In genomic region chr11:18847650-18848049, GRCm38 (mm10) we compare ENCODE assay signal across 25 mouse cellular contexts.
"Had no signal": no experiment of that assay in that cellular context is flagged by ENCODE, and none has a peak within 500 bp of the region (broad histone marks: within the 10 kb centered on the region; RNA-seq: fewer than 3 reads in every experiment).

No protein-coding gene starts in this region.

- H3K27ac ChIP-seq: embryonic facial prominence, embryonic 10.5 days; embryonic facial prominence, embryonic 12.5 days; embryonic facial prominence, embryonic 13.5 days; embryonic facial prominence, embryonic 15.5 days; forebrain, embryonic 10.5 days; forebrain, embryonic 12.5 days; forebrain, embryonic 13.5 days; forebrain, embryonic 15.5 days; gastrocnemius, adult 2 months; heart, adult 2 months; heart, embryonic 10.5 days had no signal

- H3K9me3 ChIP-seq: embryonic facial prominence, embryonic 10.5 days; embryonic facial prominence, embryonic 12.5 days; embryonic facial prominence, embryonic 13.5 days; embryonic facial prominence, embryonic 15.5 days; forebrain, embryonic 10.5 days; forebrain, embryonic 12.5 days; forebrain, embryonic 13.5 days; forebrain, embryonic 15.5 days; heart, embryonic 10.5 days had no signal

- H3K4me2 ChIP-seq: embryonic facial prominence, embryonic 12.5 days; embryonic facial prominence, embryonic 13.5 days; embryonic facial prominence, embryonic 15.5 days; forebrain, embryonic 12.5 days; forebrain, embryonic 13.5 days; forebrain, embryonic 15.5 days; heart, embryonic 11.5 days had no signal

- DNase-seq: cerebellum, postnatal 25 days; cerebellum, postnatal 36 days; embryo, embryonic 11 days; forebrain, postnatal 0 days; gastrocnemius, adult 2 months; gastrocnemius, postnatal 10 days; gastrocnemius, postnatal 14 days; gastrocnemius, postnatal 25 days; gastrocnemius, postnatal 36 days; heart, adult 11 months; heart, adult 18-20 months; heart, adult 2 months had no signal

- H3K36me3 ChIP-seq: embryonic facial prominence, embryonic 10.5 days; embryonic facial prominence, embryonic 12.5 days; embryonic facial prominence, embryonic 13.5 days; embryonic facial prominence, embryonic 15.5 days; forebrain, embryonic 10.5 days; forebrain, embryonic 12.5 days; forebrain, embryonic 15.5 days; heart, embryonic 10.5 days had no signal

- H3K4me1 ChIP-seq: embryonic facial prominence, embryonic 10.5 days; embryonic facial prominence, embryonic 12.5 days; embryonic facial prominence, embryonic 15.5 days; forebrain, embryonic 10.5 days; forebrain, embryonic 12.5 days; forebrain, embryonic 13.5 days; forebrain, embryonic 15.5 days; heart, embryonic 10.5 days had no signal

- H3K27me3 ChIP-seq: embryonic facial prominence, embryonic 12.5 days; embryonic facial prominence, embryonic 15.5 days; forebrain, embryonic 12.5 days; forebrain, embryonic 13.5 days; forebrain, embryonic 15.5 days had no signal

- H3K4me3 ChIP-seq: embryonic facial prominence, embryonic 10.5 days; embryonic facial prominence, embryonic 12.5 days; embryonic facial prominence, embryonic 13.5 days; embryonic facial prominence, embryonic 15.5 days; erythroblast, embryonic 14.5 days; forebrain, embryonic 10.5 days; forebrain, embryonic 12.5 days; forebrain, embryonic 13.5 days; forebrain, embryonic 15.5 days; gastrocnemius, adult 2 months; heart, adult 2 months; heart, embryonic 10.5 days had no signal

- ATAC-seq: forebrain, embryonic 13.5 days; forebrain, embryonic 14.5 days; forebrain, embryonic 15.5 days; forebrain, embryonic 16.5 days; forebrain, postnatal 0 days had no signal

- H3K9ac ChIP-seq: embryonic facial prominence, embryonic 12.5 days; embryonic facial prominence, embryonic 13.5 days; embryonic facial prominence, embryonic 15.5 days; forebrain, embryonic 12.5 days; forebrain, embryonic 13.5 days; forebrain, embryonic 15.5 days; forebrain, postnatal 0 days had no signal
